In genomic region chr12:52697407-52698109, GRCm38 (mm10) we compare ENCODE assay signal across 13 mouse cellular contexts. TPM values are rescaled to one million over a fixed set of nuclear protein-coding genes. Genes with fewer than 3 reads are reported as not detected.
A peak's percentile ranks its signal among the peaks of the same experiment; 100 is the strongest.
DNase-seq lines count a peak whose midpoint lies in the region; ATAC-seq and TF ChIP-seq lines count a peak whose summit lies in the region.
"Had no signal": no experiment of that assay in that cellular context is flagged by ENCODE, and none has a peak within 500 bp of the region (broad histone marks: within the 10 kb centered on the region; RNA-seq: fewer than 3 reads in every experiment).

No protein-coding gene starts in this region.

- 68% methylated on average over 3 of the region's 3 CpGs for WGBS in forebrain, embryonic 11.5 days
- 74% methylated on average over 3 of the region's 3 CpGs for WGBS in forebrain, postnatal 0 days
- 59% methylated on average over 3 of the region's 3 CpGs for WGBS in hindbrain, embryonic 12.5 days
- 67% methylated on average over 3 of the region's 3 CpGs for WGBS in midbrain, embryonic 10.5 days
- 62% methylated on average over 3 of the region's 3 CpGs for WGBS in neural tube, embryonic 15.5 days

- no peaks in the 10 kb centered on the region for H3K27me3 ChIP-seq in forebrain, embryonic 11.5 days (ENCODE audit: control insufficient read depth, insufficient read depth, low read length)
- no peaks in the 10 kb centered on the region for H3K27me3 ChIP-seq in forebrain, postnatal 0 days (ENCODE audit: insufficient read depth, low read length)
- H3K27me3 ChIP-seq in hindbrain, embryonic 12.5 days = no peaks in the 10 kb centered on the region
- H3K27me3 ChIP-seq in midbrain, embryonic 10.5 days (ENCODE audit: low read depth, poor library complexity, severe bottlenecking) = no peaks in the 10 kb centered on the region
- H3K27me3 ChIP-seq in neural tube, embryonic 15.5 days (replicated peaks) = no peaks in the 10 kb centered on the region
- H3K27me3 ChIP-seq: embryonic facial prominence, embryonic 15.5 days; limb, embryonic 13.5 days had no signal

- H3K4me1 ChIP-seq in forebrain, embryonic 11.5 days (replicated peaks; ENCODE audit: control insufficient read depth, insufficient read depth, low read length) = peaks cover 13% of the 10 kb centered on the region; the same call in 1 of the 2 replicates
- peaks cover 4% of the 10 kb centered on the region for H3K4me1 ChIP-seq in forebrain, postnatal 0 days (ENCODE audit: insufficient read depth)
- peaks cover 28% of the 10 kb centered on the region for H3K4me1 ChIP-seq in hindbrain, embryonic 12.5 days
- H3K4me1 ChIP-seq in midbrain, embryonic 10.5 days = peaks cover 54% of the 10 kb centered on the region
- peaks cover 29% of the 10 kb centered on the region for H3K4me1 ChIP-seq in neural tube, embryonic 15.5 days

- no peak overlapping the region for H3K4me2 ChIP-seq in forebrain, embryonic 11.5 days (ENCODE audit: low read depth, low read length, severe bottlenecking)
- H3K4me2 ChIP-seq in forebrain, postnatal 0 days (ENCODE audit: low read depth) = no peak overlapping the region
- H3K4me2 ChIP-seq in hindbrain, embryonic 12.5 days (replicated peaks) = peak overlapping the region; percentile 75; the same call in 1 of the 2 replicates
- peak overlapping the region; percentile 72; the same call in 1 of the 2 replicates for H3K4me2 ChIP-seq in neural tube, embryonic 15.5 days
- H3K4me2 ChIP-seq: embryonic facial prominence, embryonic 15.5 days; limb, embryonic 13.5 days had no signal

- peak overlapping the region; percentile 16; the same call in 1 of the 2 replicates for H3K9ac ChIP-seq in forebrain, embryonic 11.5 days (ENCODE audit: low read length)
- H3K9ac ChIP-seq in forebrain, postnatal 0 days = no peak overlapping the region
- no peak overlapping the region for H3K9ac ChIP-seq in hindbrain, embryonic 12.5 days
- H3K9ac ChIP-seq in neural tube, embryonic 15.5 days (replicated peaks) = peak overlapping the region; percentile 70; the same call in 1 of the 2 replicates
- H3K9ac ChIP-seq: embryonic facial prominence, embryonic 15.5 days; limb, embryonic 13.5 days had no signal

- peak overlapping the region; percentile 76 for H3K27ac ChIP-seq in forebrain, embryonic 11.5 days (ENCODE audit: low read depth, low read length)
- H3K27ac ChIP-seq in forebrain, postnatal 0 days (ENCODE audit: low read depth, low read length) = no peak overlapping the region
- peak overlapping the region; percentile 87 for H3K27ac ChIP-seq in hindbrain, embryonic 12.5 days
- peak overlapping the region; percentile 89 for H3K27ac ChIP-seq in midbrain, embryonic 10.5 days (replicated peaks)
- H3K27ac ChIP-seq in neural tube, embryonic 15.5 days (replicated peaks) = peak overlapping the region; percentile 93
- H3K27ac ChIP-seq: embryonic facial prominence, embryonic 15.5 days; limb, embryonic 13.5 days had no signal

- no peak for ATAC-seq in forebrain, embryonic 11.5 days (replicated peaks; ENCODE audit: low FRiP score)
- no peak for ATAC-seq in forebrain, postnatal 0 days
- no peak for ATAC-seq in hindbrain, embryonic 12.5 days (ENCODE audit: low FRiP score)
- ATAC-seq in neural tube, embryonic 15.5 days (ENCODE audit: low FRiP score) = no peak

- H3K9me3 ChIP-seq in forebrain, embryonic 11.5 days (ENCODE audit: control insufficient read depth, low read length) = no peaks in the 10 kb centered on the region
- H3K9me3 ChIP-seq in forebrain, postnatal 0 days (ENCODE audit: low read length) = no peaks in the 10 kb centered on the region
- H3K9me3 ChIP-seq in hindbrain, embryonic 12.5 days (replicated peaks) = no peaks in the 10 kb centered on the region
- H3K9me3 ChIP-seq in midbrain, embryonic 10.5 days (replicated peaks) = no peaks in the 10 kb centered on the region
- H3K9me3 ChIP-seq in neural tube, embryonic 15.5 days (replicated peaks) = no peaks in the 10 kb centered on the region
- H3K9me3 ChIP-seq: embryonic facial prominence, embryonic 15.5 days; limb, embryonic 13.5 days had no signal

- no peaks in the 10 kb centered on the region for H3K36me3 ChIP-seq in forebrain, embryonic 11.5 days (ENCODE audit: control insufficient read depth, insufficient read depth, low read length)
- H3K36me3 ChIP-seq in forebrain, postnatal 0 days (ENCODE audit: insufficient read depth) = no peaks in the 10 kb centered on the region
- H3K36me3 ChIP-seq in hindbrain, embryonic 12.5 days = no peaks in the 10 kb centered on the region
- no peaks in the 10 kb centered on the region for H3K36me3 ChIP-seq in midbrain, embryonic 10.5 days
- no peaks in the 10 kb centered on the region for H3K36me3 ChIP-seq in neural tube, embryonic 15.5 days
- H3K36me3 ChIP-seq: embryonic facial prominence, embryonic 15.5 days; limb, embryonic 13.5 days had no signal

- no peak overlapping the region for H3K4me3 ChIP-seq in forebrain, embryonic 11.5 days (ENCODE audit: low read depth, low read length)
- no peak overlapping the region for H3K4me3 ChIP-seq in forebrain, postnatal 0 days (ENCODE audit: low read depth, low read length)
- H3K4me3 ChIP-seq in hindbrain, embryonic 12.5 days = no peak overlapping the region
- H3K4me3 ChIP-seq in midbrain, embryonic 10.5 days = 0 out of 2 replicates have a peak overlapping the region, but pooled peaks have one; percentile 57
- no peak overlapping the region for H3K4me3 ChIP-seq in neural tube, embryonic 15.5 days (replicated peaks)
- H3K4me3 ChIP-seq: embryonic facial prominence, embryonic 15.5 days; limb, embryonic 13.5 days had no signal

- no peak for TF ChIP-seq CTCF in forebrain, postnatal 0 days (IDR thresholded peaks at IDR 0.05; ENCODE audit: low read depth)

- DNase-seq in forebrain, embryonic 11.5 days (ENCODE audit: low spot score) = no peak
- no peak for DNase-seq in forebrain, postnatal 0 days
- DNase-seq in midbrain, embryonic 10.5 days (ENCODE audit: low spot score) = no peak
- no peak for DNase-seq in kidney, adult 8-10 months
- no peak for DNase-seq in lung, postnatal 36 days
- no peak for DNase-seq in urinary bladder, postnatal 10 days (ENCODE audit: low spot score)
- DNase-seq: adrenal gland, postnatal 36 days; kidney, postnatal 36 days; lung, adult 2 months had no signal

RNA-seq across cellular contexts. Expression of gene Akap6, which starts 1.6 kb away (rescaled TPM):
- polyA plus RNA-seq in forebrain, embryonic 11.5 days (2014; fragmentation: Nextera tagmentation; extraction: Ambion mirVana) = 11.6 and 13.2 TPM in 2 replicates
- 58.9 and 68.9 TPM in 2 replicates for total RNA-seq in forebrain, postnatal 0 days (2014; rRNA removed)
- 7.2 and 14.4 TPM in 2 replicates for polyA plus RNA-seq in forebrain, postnatal 0 days (2015; fragmentation: Nextera tagmentation; extraction: Ambion mirVana)
- polyA plus RNA-seq in hindbrain, embryonic 12.5 days (2016; fragmentation: Nextera tagmentation; extraction: Ambion mirVana) = 33.1 and 34.2 TPM in 2 replicates
- 7.7 and 12.4 TPM in 2 replicates for polyA plus RNA-seq in midbrain, embryonic 10.5 days (2016; fragmentation: Nextera tagmentation; extraction: Ambion mirVana)
- polyA plus RNA-seq in neural tube, embryonic 15.5 days (2015; fragmentation: Nextera tagmentation; extraction: Ambion mirVana) = 20.3 and 24.4 TPM in 2 replicates

Comparison
In these comparisons a context has a peak if more than half of its experiments do, and no peak if none do; other contexts are left out.
1. H3K9ac ChIP-seq: peak in forebrain, embryonic 11.5 days (single experiment) and neural tube, embryonic 15.5 days (single experiment); none in forebrain, postnatal 0 days (single experiment) and hindbrain, embryonic 12.5 days (single experiment).
2. H3K4me2 ChIP-seq: peak in hindbrain, embryonic 12.5 days (single experiment) and neural tube, embryonic 15.5 days (single experiment); none in forebrain, embryonic 11.5 days (single experiment) and forebrain, postnatal 0 days (single experiment).